Mouse (Mus musculus) ES-Bruce4 (cell line): Measurements from ENCODE around the gene Ugt1a8. TPM values are rescaled to one million over a fixed set of nuclear protein-coding genes. Genes with fewer than 3 reads are reported as not detected.

Experiments
- H3K27ac ChIP-seq: 2 replicates; pipeline ENCODE4 v1.5.1; 2012; ENCODE audit warnings: low read length, inconsistent platforms; ENCODE audit not compliant: insufficient read depth
- H3K27me3 ChIP-seq: 2 replicates; pipeline ENCODE4 v1.6.1; 2012; ENCODE audit warnings: mild to moderate bottlenecking, low read length, inconsistent platforms; ENCODE audit not compliant: control insufficient read depth, poor library complexity, insufficient read depth, severe bottlenecking
- H3K36me3 ChIP-seq: 2 replicates; pipeline ENCODE4 v1.6.1; 2012; ENCODE audit warnings: inconsistent platforms, mild to moderate bottlenecking, low read length, moderate library complexity; ENCODE audit not compliant: control insufficient read depth, poor library complexity, insufficient read depth, severe bottlenecking
- H3K4me1 ChIP-seq: one replicate; pipeline ENCODE4 v1.8.1; 2011; ENCODE audit warnings: low read length; ENCODE audit not compliant: control insufficient read depth, insufficient read depth
- H3K4me3 ChIP-seq: 2 replicates; pipeline ENCODE4 v1.5.1; 2011; ENCODE audit warnings: low read depth, mild to moderate bottlenecking, low read length
- H3K9ac ChIP-seq: 2 replicates; pipeline ENCODE4 v1.6.1; 2012; ENCODE audit warnings: low read depth, mild to moderate bottlenecking, inconsistent platforms; ENCODE audit not compliant: poor library complexity, severe bottlenecking
- H3K9me3 ChIP-seq: replicated peaks from 2 replicates; pipeline ENCODE4 v1.6.1; 2012; ENCODE audit warnings: mild to moderate bottlenecking, low read length, inconsistent platforms; ENCODE audit not compliant: control insufficient read depth, poor library complexity, insufficient read depth, severe bottlenecking
- CTCF ChIP-seq: IDR thresholded peaks from one replicate; pipeline ENCODE4 v1.8.1; 2011; ENCODE audit warnings: low read depth, low read length
- EP300 ChIP-seq: IDR thresholded peaks from 2 replicates; pipeline ENCODE4 v1.6.1; 2011; ENCODE audit warnings: low read depth, low read length; ENCODE audit not compliant: insufficient read depth
- POLR2A ChIP-seq: IDR thresholded peaks from one replicate; pipeline ENCODE4 v1.8.1; 2011; ENCODE audit warnings: low read length; ENCODE audit not compliant: insufficient read depth
- polyA plus RNA-seq: library from polyadenylated mRNA; stranded (reverse); fragments of >200 nt; gene quantifications from 2 replicates; pipeline ENCODE4 v1.2.4, GENCODE M21; 2011; ENCODE audit warnings: low read depth; ENCODE audit not compliant: missing spikeins, insufficient read depth, insufficient read length

Ugt1a8 gene
- polyA plus RNA-seq, 1 experiment = not detected

GRCm38 (mm10) chr1:88200456-88200855 lies 112.8 kb downstream of the Ugt1a8 start, which contains the start of gene Ugt1a2:
TSS of gene Ugt1a2 (plus strand) at chr1:88200601.
- no peak within 1 kb of the TSS for H3K27ac ChIP-seq
- peaks cover 8% of the 10 kb centered on the region for H3K27me3 ChIP-seq
- no peak within 1 kb of the TSS for H3K4me3 ChIP-seq
- H3K4me1 ChIP-seq = no peaks in the 10 kb centered on the region
- H3K9ac ChIP-seq = no peak within 1 kb of the TSS
- TF ChIP-seq EP300 (no peak), CTCF (no peak), POLR2A (no peak)
- H3K36me3 ChIP-seq = no peaks in the 10 kb centered on the region
- H3K9me3 ChIP-seq = 0 out of 2 replicates have a peak, but pooled peaks cover 5% of the 10 kb centered on the region

- peak within 1 kb of the TSS; percentile 41 for H3K9ac ChIP-seq
- H3K9me3 ChIP-seq = peaks cover 9% of the 10 kb centered on the region; the same call in 1 of the 2 replicates
- H3K4me1 ChIP-seq = peaks cover 1% of the 10 kb centered on the region
- H3K36me3 ChIP-seq = no peaks in the 10 kb centered on the region
- H3K27ac ChIP-seq = no peak within 1 kb of the TSS
- peak within 1 kb of the TSS; percentile 72 for H3K4me3 ChIP-seq
- peaks cover 10% of the 10 kb centered on the region for H3K27me3 ChIP-seq
- TF ChIP-seq POLR2A = peak; percentile 25
- no peak for TF ChIP-seq EP300
- no peak for TF ChIP-seq CTCF
These were observed 117.8 kb downstream of the Ugt1a8 start, which contains the start of gene Dnajb3 for GRCm38 (mm10) chr1:88205294-88205922. TSS of gene Dnajb3 (minus strand) at chr1:88205782.

GRCm38 (mm10) chr1:88206843-88207479 lies 119.3 kb downstream of the Ugt1a8 start:
- H3K4me1 ChIP-seq = peaks cover 1% of the 10 kb centered on the region
- H3K9ac ChIP-seq = no peak overlapping the region
- H3K36me3 ChIP-seq = no peaks in the 10 kb centered on the region
- H3K4me3 ChIP-seq = no peak overlapping the region
- peaks cover 10% of the 10 kb centered on the region for H3K27me3 ChIP-seq
- H3K9me3 ChIP-seq = peaks cover 9% of the 10 kb centered on the region; the same call in 1 of the 2 replicates
- no peak overlapping the region for H3K27ac ChIP-seq
- no peak for TF ChIP-seq CTCF
- TF ChIP-seq EP300 = no peak

GRCm38 (mm10) chr1:88211812-88212211 lies 124.2 kb downstream of the Ugt1a8 start, which contains the start of gene Ugt1a1:
TSS of gene Ugt1a1 (plus strand) at chr1:88211959.
- H3K27me3 ChIP-seq = peaks cover 2% of the 10 kb centered on the region; the same call in 1 of the 2 replicates
- H3K4me1 ChIP-seq = no peaks in the 10 kb centered on the region
- no peak within 1 kb of the TSS for H3K9ac ChIP-seq
- H3K4me3 ChIP-seq = no peak within 1 kb of the TSS
- no peak within 1 kb of the TSS for H3K27ac ChIP-seq
- H3K9me3 ChIP-seq = peaks cover 4% of the 10 kb centered on the region; the same call in 1 of the 2 replicates
- no peaks in the 10 kb centered on the region for H3K36me3 ChIP-seq
- no peak for TF ChIP-seq POLR2A
- no peak for TF ChIP-seq EP300

- Histone ChIP-seq H3K4me3 (no peak overlapping the region), H3K9ac (no peak overlapping the region), H3K27me3 (no peaks in the 10 kb centered on the region), H3K27ac (no peak overlapping the region), H3K4me1 (no peaks in the 10 kb centered on the region), H3K9me3 (peaks cover 7% of the 10 kb centered on the region; the same call in 1 of the 2 replicates), H3K36me3 (no peaks in the 10 kb centered on the region)
- no peak for TF ChIP-seq POLR2A
- no peak for TF ChIP-seq EP300
- no peak for TF ChIP-seq CTCF
These were observed 124.9 kb downstream of the Ugt1a8 start for GRCm38 (mm10) chr1:88212341-88213045.

GRCm38 (mm10) chr1:88213061-88213460 lies 125.4 kb downstream of the Ugt1a8 start:
- Histone ChIP-seq H3K4me1 (no peaks in the 10 kb centered on the region), H3K4me3 (no peak overlapping the region), H3K9me3 (peaks cover 8% of the 10 kb centered on the region; the same call in 1 of the 2 replicates), H3K27ac (no peak overlapping the region), H3K27me3 (no peaks in the 10 kb centered on the region), H3K36me3 (no peaks in the 10 kb centered on the region), H3K9ac (no peak overlapping the region)
- no peak for TF ChIP-seq CTCF
- no peak for TF ChIP-seq POLR2A
- no peak for TF ChIP-seq EP300
